Mouse (Mus musculus) cerebellum, adult 2 months (tissue): ENCODE results near the gene Mrps21. TPM values are rescaled to one million over a fixed set of nuclear protein-coding genes. Genes with fewer than 3 reads are reported as not detected.

Source experiments
- DNase-seq, 2 experiments: peaks; one replicate each; pipeline ENCODE4 v3.0.0; 2021
- H3K27ac ChIP-seq: fragments of 200-500 bp; 2 replicates; pipeline ENCODE4 v1.5.1; 2012; ENCODE audit warnings: low read length, control low read depth, inconsistent platforms; ENCODE audit not compliant: insufficient read depth
- H3K27me3 ChIP-seq: fragments of 200-500 bp; 2 replicates; pipeline ENCODE4 v1.6.1; 2012; ENCODE audit warnings: inconsistent platforms, mild to moderate bottlenecking, low read length, moderate library complexity; ENCODE audit not compliant: control insufficient read depth, insufficient read depth
- H3K4me1 ChIP-seq: fragments of 200-500 bp; 2 replicates; pipeline ENCODE4 v1.6.1; 2011; ENCODE audit warnings: low read length; ENCODE audit not compliant: control insufficient read depth, insufficient read depth
- H3K4me3 ChIP-seq: fragments of 200-500 bp; replicated peaks from 2 replicates; pipeline ENCODE3; 2011; ENCODE audit warnings: mild to moderate bottlenecking, low read depth, low read length, control low read depth; ENCODE audit not compliant: insufficient read depth
- CTCF ChIP-seq: fragments of 200-500 bp; IDR thresholded peaks from 2 replicates; pipeline ENCODE4 v1.5.1; 2011; ENCODE audit warnings: low read depth, mild to moderate bottlenecking, control low read depth, low read length, moderate library complexity, borderline replicate concordance; ENCODE audit not compliant: insufficient read depth
- POLR2A ChIP-seq: fragments of 200-500 bp; IDR thresholded peaks from 2 replicates; pipeline ENCODE4 v1.6.1; 2011; ENCODE audit warnings: low read length, control low read depth, borderline replicate concordance; ENCODE audit not compliant: insufficient read depth
- WGBS: fragments of 180-500 bp; shearing (Covaris S2); methylation state at CpG from one replicate; pipeline ENCODE4 v1.1.7; 2018; 5-methylcytosine and 5-hydroxymethylcytosine counted together
- polyA plus RNA-seq: library from polyadenylated mRNA; depleted of rRNA; stranded (reverse); fragments of >200 nt; gene quantifications from 2 replicates; pipeline ENCODE4 v1.2.3, GENCODE M21; 2012; rRNA removed

The Mrps21 gene
- polyA plus RNA-seq, 1 experiment, result 281 TPM

DNA sequence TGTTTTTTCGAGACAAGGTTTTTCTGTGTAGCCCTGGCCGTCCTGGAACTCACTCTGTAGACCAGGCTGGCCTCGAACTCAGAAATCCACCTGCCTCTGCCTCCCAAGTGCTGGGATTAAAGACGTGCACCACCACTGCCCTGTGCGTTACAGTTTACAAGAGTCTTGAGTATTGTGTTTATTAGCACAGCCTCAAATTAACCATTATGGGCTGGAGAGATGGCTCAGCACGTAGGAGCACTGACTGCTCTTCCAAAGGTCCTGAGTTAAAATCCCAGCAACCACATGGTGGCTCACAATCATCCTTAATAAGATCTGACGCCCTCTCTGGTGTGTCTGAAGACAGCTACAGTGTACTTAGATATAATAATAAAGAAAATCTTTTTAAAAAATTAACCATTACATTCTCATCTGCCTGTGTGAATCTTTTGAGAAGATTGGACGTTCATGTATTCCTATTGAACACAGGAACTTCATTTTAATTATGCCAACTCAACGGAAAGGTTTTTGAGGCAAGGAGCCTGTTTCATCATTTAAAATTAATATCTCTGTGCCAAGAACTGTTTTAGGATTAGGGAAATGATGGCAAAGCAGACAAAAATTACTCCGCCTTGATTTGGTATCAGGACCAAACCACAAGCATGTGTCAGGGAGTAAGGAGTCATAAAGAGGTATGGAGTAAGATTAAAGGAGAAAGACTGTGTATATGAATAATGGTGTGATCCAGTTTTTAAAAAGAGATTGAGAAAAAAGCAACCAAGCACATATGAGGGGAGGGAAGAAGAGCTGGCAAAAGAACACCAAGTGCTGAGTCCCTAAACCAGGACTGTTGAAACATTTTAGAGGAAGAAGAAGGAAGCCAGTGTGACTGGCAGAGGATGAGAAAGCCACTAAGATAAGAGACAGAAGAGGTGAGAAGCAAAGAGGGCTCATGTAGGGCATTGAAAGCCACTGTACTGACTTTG lies 51.0 kb downstream of the Mrps21 start:
- no peak for TF ChIP-seq CTCF
- TF ChIP-seq POLR2A, result no peak
- WGBS, result 28% methylated on average over 10 of the region's 10 CpGs
- H3K27me3 ChIP-seq, result no peaks in the 10 kb centered on the region
- H3K4me1 ChIP-seq, result peaks cover 2% of the 10 kb centered on the region; the same call in 1 of the 2 replicates
- peak overlapping the region; percentile 57 for H3K4me3 ChIP-seq
- H3K27ac ChIP-seq, result peak overlapping the region; percentile 79; the same call in 1 of the 2 replicates
- DNase-seq, result no peak

DNA sequence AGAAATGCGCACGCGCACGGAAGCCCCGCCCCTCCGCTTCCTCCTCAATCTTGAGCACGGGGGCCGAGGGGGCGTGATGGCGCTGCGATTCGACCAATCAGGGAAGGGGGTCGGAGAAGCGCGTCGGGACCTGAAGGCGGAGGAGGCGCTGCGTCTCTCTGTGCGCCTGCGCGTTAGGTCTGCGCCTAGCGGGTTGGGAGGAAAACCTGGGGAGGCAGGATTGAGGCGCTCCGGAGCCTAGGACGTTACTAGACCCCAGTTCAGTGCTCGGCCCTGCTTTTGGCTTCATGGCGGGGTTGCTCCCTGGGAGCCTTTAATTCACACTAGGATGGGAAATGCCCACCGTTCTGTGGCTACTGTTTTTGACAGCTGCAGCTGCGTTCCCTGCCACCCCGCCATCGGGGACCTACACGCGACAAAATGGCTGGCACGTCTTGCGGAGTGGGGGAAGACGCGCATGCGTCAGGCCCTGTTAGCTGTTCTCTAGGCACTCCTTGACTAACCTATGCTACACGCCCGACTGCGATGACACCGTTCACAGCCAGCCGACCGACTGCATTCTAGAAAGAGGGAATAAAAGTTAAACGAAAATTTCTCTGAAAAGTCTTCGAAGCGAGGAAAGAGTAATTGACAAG lies 51.9 kb downstream of the Mrps21 start:
- H3K27ac ChIP-seq, result peak overlapping the region; percentile 79
- no peak for TF ChIP-seq CTCF
- TF ChIP-seq POLR2A, result peak; percentile 91; the same call in 1 of the 2 replicates
- peak; percentile 99 to 100 for DNase-seq
- peak overlapping the region; percentile 57 for H3K4me3 ChIP-seq
- peaks cover 2% of the 10 kb centered on the region; the same call in 1 of the 2 replicates for H3K4me1 ChIP-seq
- no peaks in the 10 kb centered on the region for H3K27me3 ChIP-seq
- under 1% methylated on average over 49 of the region's 49 CpGs for WGBS

DNA sequence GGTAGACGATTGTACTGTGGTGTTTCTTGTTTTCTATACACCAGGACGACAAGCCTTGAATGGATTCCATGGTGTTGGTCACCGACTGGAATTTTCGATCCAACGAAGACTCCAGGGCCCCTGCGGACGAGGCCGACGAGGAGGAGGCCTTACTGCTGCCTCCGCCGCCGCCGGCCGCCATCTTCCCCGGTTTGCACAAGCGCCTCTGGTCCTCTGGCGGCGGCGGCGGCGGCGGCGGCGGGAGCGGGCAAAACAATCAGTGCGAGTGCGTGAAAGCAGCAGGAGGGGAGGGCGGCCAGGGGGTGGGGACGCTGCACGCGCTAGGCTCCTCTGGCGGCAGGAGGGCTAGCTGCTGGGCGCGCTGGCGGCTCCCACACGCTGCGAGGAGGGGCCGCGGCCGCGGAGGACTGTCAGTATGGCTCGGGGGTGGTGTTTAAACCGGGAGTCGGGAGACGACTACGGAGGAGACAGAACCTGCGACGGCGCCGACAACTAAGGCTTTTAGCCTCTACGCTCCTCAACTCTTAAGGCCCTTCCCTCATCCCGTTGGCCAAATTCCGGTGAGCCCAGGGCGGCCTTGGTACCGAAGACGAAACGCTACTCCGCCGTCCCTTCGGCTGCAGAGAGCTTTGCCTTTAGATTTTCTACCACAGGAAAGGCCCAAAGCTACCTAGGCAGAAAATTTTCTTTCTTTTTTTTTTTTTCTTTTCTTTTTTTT lies 52.6 kb downstream of the Mrps21 start, which contains the start of gene Rprd2:
Gene Rprd2 (minus strand): TSS at position 293 of the 718 bp plus-strand sequence.
- H3K27me3 ChIP-seq, result no peaks in the 10 kb centered on the region
- H3K4me1 ChIP-seq, result peaks cover 2% of the 10 kb centered on the region; the same call in 1 of the 2 replicates
- no peak for TF ChIP-seq CTCF
- peak; percentile 48; the same call in 1 of the 2 replicates for TF ChIP-seq POLR2A
- DNase-seq, result peak; percentile 80 to 86
- WGBS, result under 1% methylated on average over 60 of the region's 60 CpGs
- H3K4me3 ChIP-seq, result peak within 1 kb of the TSS; percentile 94
- peak within 1 kb of the TSS; percentile 98 for H3K27ac ChIP-seq

DNA sequence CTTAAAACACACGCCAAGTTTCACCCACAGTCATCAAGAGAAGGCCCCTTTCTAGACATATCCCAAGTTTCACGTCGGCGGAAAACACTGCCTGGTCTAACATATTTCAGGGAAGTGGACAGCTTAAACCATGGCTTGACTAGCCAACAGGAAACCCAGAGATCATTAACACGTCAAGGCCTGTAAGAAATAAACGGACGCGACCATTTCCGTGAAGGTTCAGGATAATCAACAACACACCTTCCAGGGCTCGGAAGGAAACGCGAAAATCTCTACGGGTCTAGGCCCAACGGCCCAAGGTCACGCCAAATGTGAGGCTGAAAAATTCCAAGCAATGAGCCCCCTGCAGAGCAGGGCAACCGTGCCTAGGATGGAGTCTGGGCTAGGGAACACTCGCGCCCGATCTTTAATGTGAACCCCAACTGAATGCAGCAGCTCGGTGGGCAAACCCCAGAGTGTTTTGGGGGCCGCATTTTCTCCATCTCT lies 53.2 kb downstream of the Mrps21 start:
- peak; percentile 68 to 72 for DNase-seq
- WGBS, result under 1% methylated on average over 21 of the region's 21 CpGs
- no peaks in the 10 kb centered on the region for H3K27me3 ChIP-seq
- TF ChIP-seq POLR2A (no peak), CTCF (no peak)
- peak overlapping the region; percentile 98 for H3K27ac ChIP-seq
- H3K4me1 ChIP-seq, result peaks cover 2% of the 10 kb centered on the region; the same call in 1 of the 2 replicates
- H3K4me3 ChIP-seq, result peak overlapping the region; percentile 94

DNA sequence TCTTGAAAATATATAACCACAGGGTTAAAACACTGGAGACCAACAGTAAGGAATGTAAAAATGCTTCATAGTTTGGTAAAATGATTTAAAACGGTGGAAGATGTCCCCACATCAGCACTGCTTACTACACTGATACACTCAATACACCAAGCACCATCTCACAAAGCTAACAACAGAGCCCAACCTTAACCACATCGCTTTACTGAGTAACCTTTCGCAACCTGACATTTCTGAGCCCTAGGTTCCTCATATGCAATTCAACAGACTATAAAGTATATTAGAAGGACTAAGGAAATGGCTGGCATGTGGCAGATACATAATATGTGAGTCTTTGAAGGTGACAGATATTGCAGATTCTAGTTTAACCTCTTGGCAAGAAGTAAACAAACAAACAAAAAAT lies 54.6 kb downstream of the Mrps21 start:
- WGBS, result 60% methylated on average over 3 of the region's 3 CpGs
- no peak for TF ChIP-seq POLR2A
- no peak for TF ChIP-seq CTCF
- Histone ChIP-seq H3K4me1 (peaks cover 2% of the 10 kb centered on the region; the same call in 1 of the 2 replicates), H3K27me3 (no peaks in the 10 kb centered on the region), H3K4me3 (peak overlapping the region; percentile 38), H3K27ac (no peak overlapping the region)
- DNase-seq, result no peak

Other genes with a start within 250 kb of the Mrps21 start
- 84.5 and 88.8 TPM in 2 replicates for gene Ensa, start 246.5 kb downstream of the Mrps21 start, polyA plus RNA-seq
- gene Mcl1, start 212.7 kb downstream of the Mrps21 start, polyA plus RNA-seq, result 43.6 and 45.4 TPM in 2 replicates
- 13.5 and 15.9 TPM in 2 replicates for gene Adamtsl4, start 183.6 kb downstream of the Mrps21 start, polyA plus RNA-seq
- gene Ecm1, start 131.9 kb downstream of the Mrps21 start, polyA plus RNA-seq, result 14.3 and 14.7 TPM in 2 replicates
- gene Tars2, start 111.3 kb downstream of the Mrps21 start, polyA plus RNA-seq, result 41.3 and 43.3 TPM in 2 replicates
- gene Rprd2, start 52.7 kb downstream of the Mrps21 start, polyA plus RNA-seq, result 27.4 and 30.3 TPM in 2 replicates
- 39.6 and 41.6 TPM in 2 replicates for gene Prpf3, start 15.6 kb downstream of the Mrps21 start, polyA plus RNA-seq
- 48.4 and 48.7 TPM in 2 replicates for gene Ciart, start 10.7 kb upstream of the Mrps21 start, polyA plus RNA-seq
- gene BC028528, start 20.5 kb upstream of the Mrps21 start, polyA plus RNA-seq, result 9.0 and 9.3 TPM in 2 replicates
- 78.1 and 80.3 TPM in 2 replicates for gene Aph1a, start 22.4 kb upstream of the Mrps21 start, polyA plus RNA-seq
- 49.8 and 63.2 TPM in 2 replicates for gene Car14, start 33.2 kb upstream of the Mrps21 start, polyA plus RNA-seq
- 65.1 and 70.4 TPM in 2 replicates for gene Anp32e, start 57.7 kb upstream of the Mrps21 start, polyA plus RNA-seq
- 155 and 160 TPM in 2 replicates for gene Plekho1, start 124.5 kb upstream of the Mrps21 start, polyA plus RNA-seq
- gene Vps45, start 186.9 kb upstream of the Mrps21 start, polyA plus RNA-seq, result 33.3 and 33.6 TPM in 2 replicates
- 26.3 and 30.0 TPM in 2 replicates for gene Otud7b, start 233.0 kb upstream of the Mrps21 start, polyA plus RNA-seq